Mouse (Mus musculus) left cerebral cortex, adult 18-20 months (tissue): ENCODE results near the gene 4930469K13Rik. TPM values are rescaled to one million over a fixed set of nuclear protein-coding genes. Genes with fewer than 3 reads are reported as not detected.

Source experiments
- DNase-seq, 2 experiments: peaks; one replicate each; pipeline ENCODE4 v3.0.0; 2021 to 2022; ENCODE audit warnings: low spot score in 2 of 2, mixed read lengths in 1 of 2
- total RNA-seq, 2 experiments: library from RNA; stranded (reverse); gene quantifications; 2 replicates each; pipeline ENCODE4 v1.2.3; 2021

4930469K13Rik gene
- total RNA-seq, 2 experiments from 2014 or later: not detected

DNA sequence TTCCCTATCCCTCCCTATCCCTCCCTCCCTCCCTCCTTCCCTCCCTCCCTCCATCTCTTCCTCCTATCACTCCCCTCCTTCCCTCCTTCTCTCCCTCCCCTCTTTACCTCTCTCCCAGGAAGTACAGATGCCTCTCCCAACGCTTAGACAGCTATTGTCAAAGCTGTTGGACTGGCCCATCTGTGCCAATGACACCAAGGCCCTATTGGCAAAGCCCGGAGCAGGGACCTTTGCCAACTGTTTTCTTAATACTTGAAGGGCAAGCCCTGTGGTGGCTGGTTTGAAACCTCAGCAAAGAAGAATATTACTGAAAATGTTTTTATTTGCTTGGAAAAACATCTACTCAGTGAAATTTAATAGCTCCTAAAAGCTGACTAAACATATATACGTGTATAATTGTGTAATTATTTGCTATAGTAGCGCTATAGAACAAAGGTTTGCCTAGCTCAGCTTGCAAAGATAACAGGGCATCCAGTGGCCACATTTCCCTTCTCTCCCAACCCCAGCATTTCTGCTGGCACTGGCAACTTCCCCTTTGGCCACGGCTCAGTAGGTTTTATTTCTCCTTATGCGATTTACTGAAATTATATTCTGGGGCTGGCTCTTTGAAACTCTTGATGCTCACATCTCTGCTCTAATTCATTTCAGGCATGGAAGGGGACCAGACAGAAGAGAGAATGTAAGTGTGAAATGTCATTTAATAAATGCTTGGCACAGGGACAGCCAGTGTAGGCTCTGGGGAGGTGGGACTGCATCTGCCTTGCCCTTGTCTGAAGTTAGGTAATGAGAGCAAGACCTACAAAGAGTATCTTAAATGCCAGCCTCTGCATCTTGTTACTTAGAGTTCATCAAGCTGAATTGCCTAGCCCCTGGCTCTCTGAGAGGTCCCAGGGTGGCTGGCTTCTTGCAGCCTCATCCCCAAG lies 18.6 kb downstream of the 4930469K13Rik start:
- DNase-seq: no peak

DNA sequence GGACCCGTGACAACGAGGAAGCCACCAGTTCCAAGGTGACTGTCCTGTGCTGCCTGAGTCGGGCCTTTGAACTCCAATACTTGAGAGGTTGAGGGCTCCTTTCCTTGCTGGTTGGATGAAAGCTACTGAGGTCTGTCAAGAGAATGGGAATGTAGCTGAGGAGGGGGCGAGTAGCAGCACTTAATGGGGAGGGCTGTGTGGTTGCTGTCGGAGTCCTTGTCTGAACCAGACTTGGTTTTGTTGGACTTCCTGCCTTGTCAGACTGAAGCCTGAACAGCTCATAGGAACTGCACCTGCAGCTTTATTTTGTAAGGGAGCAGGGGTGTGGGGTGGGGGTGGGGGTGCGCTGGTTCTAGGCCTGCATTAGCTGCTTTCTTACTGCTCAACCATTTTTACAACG lies 19.8 kb downstream of the 4930469K13Rik start:
- no peak for DNase-seq

DNA sequence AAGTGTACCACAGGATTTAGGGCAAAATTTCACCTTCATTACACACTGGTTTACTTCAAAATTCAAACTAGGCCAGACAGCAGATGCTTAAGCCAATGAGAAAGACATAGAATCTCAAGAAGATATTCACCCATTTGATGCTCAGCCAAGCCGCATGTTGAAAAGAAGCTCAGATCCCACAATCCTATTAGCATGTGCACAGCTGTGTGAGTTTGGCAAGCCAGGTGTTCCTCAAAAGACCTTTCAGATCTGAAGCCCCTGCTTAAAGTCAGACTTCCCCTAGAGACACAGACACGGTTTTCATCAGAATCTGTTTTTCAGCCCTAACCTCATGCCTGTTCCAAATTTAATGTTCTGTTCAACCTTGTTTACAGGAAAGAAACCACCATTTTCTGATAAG lies 20.5 kb downstream of the 4930469K13Rik start:
- DNase-seq: no peak

DNA sequence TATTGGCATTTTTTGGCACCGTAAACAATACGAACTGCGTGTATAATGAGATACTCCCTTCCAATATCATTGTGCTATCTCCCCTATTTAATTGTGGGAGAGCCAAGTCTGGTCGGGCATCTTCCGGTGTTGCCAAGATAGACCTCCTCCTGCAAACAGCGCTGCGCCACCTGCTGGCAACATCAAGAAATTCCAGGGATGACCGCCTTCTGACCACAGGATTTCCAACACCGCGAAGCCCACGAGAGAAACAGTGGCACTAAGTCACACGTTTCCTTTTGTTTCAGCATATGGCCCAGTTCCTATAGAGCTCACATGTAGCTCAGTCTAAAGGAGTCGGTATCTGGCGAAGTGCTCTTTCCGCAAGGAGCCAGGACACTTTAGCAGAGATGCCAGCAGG lies 24.6 kb downstream of the 4930469K13Rik start:
- DNase-seq: peak; percentile 63 to 74

DNA sequence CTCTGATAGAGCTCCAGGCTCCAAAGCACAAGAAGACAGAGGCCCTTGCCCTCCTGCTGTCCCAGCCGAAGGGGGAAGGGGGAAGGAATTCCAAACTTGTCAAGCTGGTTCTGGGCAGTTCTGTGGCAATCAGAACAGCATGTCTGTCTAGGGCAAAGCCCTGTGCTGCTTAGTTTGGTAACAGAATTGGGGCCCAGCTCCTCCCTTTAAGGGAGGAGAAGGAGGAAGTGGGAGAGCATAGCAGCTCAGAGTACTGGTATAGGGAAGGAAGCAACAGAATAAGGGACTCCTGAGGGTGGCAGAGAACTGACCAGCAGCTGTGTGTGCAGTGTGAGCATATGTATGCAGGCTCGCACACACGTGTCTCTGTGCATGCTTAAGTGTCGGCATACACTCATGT lies 26.0 kb downstream of the 4930469K13Rik start:
- no peak for DNase-seq

DNA sequence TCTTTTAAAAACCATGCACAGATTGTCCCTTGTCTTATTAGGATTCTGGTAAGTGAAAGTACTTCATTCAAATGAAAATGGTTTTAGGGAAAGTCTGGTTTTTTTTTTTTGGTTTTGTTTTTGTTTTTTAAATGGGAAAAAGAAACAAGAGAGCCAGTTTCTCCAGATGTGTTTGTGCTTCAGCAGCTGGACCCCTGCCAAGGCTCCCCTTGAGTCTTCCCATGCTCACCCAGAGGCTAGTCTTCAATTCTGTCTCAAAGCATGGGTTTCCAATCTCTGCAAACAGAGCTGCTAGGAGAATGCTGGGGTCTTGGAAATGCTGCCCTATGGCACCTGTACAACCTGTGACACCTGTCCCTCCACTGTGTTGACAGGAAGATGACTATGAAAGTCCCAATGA lies 27.8 kb downstream of the 4930469K13Rik start:
- no peak for DNase-seq

DNA sequence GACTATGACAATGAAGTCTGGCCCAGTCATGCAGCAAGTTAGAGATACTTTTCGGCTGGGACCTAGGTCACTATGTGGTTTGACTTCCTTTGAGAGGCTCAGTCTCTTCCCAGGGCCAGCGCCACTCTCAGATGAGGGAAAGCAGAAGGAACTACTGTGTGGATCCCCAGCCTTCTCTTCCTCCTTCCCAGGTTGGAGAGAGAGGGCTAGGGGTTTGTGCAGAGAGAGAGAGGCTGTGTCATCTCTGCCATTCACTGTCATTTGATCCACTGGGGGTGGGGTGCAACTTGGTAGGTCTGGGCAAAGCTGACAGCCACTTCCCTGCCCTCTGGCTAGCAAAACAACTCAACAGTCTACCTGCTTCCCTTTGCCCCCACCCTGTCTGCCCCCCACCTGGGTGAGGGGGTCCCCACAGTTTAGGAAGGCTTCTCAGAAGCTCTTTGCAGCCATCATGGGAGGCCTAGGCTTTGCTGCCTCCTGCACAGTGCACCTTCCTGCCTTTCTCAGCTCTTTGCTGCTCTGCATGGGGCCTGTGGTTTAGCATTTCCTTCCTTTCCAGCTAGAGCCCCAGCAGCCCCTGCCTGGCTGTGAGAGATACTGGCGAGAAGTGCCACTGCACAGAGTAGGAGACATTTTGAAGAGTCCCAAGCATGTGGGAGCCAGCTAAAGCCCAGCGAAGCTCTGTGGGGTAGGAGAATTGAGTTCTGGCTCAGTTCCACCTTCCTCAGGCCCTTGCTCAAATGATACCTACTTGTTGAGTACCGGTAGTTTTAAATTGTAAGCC lies 34.5 kb downstream of the 4930469K13Rik start:
- DNase-seq: no peak

DNA sequence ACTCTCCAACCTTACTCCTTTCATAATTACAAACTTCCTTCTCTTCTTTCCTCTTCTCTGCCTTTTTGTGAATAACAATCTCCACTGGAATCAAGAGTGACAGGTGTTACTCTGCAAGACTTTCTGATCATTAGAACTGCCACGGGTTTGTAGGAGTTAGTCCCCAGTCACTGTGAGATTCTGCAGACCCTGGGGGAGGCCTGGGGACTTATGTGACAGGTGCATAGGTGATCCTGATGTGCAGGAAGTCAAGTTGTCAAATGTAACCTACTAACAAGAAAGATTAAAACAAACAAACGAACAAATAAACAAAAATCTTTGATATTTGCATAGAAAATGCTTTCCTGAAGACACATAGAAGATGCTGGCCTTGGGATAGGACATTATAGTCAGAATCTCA lies 35.1 kb downstream of the 4930469K13Rik start:
- no peak for DNase-seq

DNA sequence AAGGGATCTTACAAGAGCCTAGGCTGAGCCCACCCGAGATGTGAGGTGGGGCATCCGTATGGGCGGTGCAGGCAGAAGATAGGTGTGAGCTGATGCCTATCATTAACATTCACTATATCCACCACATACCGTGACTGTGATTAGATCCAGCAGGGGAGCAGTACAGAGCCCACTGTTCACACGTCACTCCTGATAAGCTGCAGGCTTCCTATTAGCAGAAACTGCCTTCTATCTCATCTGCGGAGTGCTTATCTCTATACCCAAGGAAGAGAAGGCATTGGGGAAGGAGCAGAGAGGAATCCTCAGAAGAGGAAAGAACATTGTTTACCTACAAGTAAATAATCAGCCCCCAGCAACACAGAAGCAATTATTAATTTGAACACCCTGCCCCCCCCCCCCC lies 36.6 kb downstream of the 4930469K13Rik start:
- DNase-seq: no peak

DNA sequence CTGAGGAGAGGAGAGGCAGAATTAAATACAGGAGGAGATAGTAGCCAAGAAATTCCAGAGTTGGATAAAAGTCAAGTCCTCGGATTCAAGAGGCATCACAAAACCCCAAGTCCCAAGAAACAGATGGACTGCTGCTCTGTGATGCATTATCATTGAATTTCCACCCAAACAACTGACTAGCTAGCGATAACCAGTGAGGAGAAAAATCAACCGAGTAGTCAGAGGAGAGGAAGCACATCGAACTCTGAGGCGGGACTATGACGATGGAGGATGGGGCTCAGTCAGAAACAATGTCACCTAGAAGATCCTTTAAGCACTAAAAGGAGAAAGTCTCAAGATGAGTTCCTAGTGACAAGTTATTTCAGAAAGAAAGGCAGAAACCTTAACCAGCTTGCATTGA lies 39.4 kb downstream of the 4930469K13Rik start:
- no peak for DNase-seq

DNA sequence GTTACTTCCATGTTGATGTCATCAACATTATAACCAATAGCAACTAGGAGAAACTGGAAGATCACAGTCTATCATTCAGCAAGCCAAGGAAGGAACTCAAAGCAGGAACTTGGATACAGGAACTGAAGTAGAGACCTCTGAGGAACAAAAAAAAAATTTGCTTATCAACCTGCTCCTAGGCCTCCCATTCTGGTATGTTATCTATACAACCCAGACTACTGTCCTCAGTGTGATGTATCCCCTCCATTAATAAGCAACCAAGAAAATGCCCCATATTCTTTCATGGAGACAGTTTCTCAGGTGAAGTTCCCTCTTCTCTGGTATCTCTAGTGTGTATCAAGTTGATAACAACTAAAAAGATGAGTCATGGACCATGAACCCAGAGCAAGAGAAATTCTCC lies 40.0 kb downstream of the 4930469K13Rik start:
- no peak for DNase-seq

DNA sequence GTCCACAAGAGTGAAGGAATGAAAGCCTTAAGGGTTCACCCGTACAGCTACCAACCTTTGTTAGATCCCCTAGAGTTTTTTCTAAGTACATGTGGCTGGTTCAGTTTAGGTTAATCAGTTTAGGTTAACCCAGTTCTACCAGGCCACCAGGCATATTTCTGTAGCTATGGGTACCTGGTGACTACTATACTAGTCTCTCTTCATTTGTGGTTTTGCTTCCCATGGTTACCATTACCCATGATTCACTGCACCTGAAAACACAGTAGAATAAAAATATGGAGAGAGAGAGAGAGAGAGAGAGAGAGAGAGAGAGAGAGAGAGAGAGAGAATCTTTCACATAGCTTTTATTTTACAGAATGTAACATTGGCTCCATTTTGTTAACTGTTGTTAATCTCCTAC lies 41.6 kb downstream of the 4930469K13Rik start:
- no peak for DNase-seq

DNA sequence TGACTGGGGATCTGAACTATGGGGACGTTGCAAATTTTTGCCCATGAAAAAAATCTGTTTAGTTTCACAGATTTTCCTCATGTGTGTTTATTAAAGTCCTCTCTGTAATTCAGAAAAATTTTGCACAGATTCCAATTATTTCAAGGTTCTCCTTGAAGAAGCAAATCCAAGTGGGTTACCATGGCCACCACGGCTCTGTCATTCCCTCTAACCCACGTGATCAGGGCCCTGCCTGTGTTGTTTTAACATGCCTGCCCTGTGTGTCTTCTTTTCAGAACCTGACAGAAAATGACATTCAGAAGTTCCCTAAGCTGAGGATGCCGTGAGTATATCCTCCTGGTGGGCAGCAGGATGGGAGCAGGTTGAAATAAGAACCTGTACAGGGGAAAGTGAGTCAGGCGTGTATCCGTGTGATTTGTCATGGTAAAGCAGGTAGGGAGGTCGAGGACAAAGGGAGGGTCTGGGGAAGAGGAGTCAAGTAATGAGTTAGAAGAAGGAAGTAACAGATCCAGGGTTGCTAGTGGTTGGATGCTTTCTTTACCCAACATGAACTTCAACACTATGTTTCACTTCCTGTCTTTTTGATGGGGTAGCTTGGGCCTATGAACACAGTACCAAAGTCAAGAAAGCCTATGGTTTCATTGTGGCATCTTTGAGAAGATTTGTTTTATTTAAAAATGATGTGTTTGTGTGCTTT lies 44.2 kb downstream of the 4930469K13Rik start:
- DNase-seq: no peak

DNA sequence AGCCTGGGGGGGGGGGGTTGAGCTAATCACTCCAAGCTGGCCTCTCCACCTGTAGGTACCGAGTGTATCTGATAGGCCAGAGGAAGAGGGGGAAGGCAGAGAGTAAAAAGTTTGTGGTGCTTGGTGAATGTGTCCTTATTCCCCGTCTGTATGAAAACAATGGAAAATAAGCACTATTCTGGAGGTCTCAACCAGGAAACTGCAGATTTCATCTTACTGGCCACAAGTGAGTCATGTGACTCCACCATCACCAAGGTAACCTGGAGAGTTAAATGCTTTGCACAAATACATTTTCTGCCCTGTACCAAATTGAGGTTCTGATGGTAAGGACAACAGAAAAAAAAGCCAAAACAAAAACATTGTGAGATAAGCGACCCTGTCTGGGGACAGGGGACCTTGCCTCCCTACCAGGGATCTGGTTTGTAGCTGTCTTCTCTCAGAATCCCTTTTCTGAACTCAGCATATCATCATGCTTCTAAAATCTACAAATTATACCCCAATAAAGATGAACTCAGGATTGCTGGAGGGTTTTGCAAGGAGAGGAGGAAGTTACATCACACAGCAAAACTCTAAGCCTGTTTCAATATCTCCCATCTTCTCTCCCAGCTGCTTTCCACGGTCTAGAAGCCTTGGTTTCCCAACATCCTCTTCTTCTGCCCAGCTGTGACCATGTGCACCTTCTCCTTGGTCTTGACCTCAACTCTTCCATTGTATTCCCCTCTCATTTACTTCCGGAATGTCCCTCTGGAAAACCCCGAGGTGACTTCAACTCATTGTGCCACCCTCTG lies 45.1 kb downstream of the 4930469K13Rik start:
- no peak for DNase-seq

DNA sequence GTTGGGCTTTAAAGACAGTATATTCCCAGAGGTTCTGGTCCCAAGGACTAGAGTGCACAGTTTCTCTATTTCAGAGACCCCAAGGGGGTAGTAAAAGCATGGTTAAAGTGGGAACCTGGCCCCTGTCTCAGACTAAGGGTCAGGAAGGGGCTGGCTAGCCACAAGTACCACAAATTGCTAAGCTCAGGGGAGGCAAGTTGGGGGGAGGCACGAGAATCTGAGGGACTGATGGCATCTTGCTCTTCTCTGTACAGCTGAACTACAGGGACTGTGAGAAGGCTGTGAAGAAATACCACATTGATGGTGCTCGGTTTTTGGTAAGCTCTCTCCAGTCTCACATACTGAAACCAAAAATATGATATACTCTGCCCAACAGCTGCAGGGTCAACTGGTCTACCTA lies 47.7 kb downstream of the 4930469K13Rik start:
- no peak for DNase-seq

DNA sequence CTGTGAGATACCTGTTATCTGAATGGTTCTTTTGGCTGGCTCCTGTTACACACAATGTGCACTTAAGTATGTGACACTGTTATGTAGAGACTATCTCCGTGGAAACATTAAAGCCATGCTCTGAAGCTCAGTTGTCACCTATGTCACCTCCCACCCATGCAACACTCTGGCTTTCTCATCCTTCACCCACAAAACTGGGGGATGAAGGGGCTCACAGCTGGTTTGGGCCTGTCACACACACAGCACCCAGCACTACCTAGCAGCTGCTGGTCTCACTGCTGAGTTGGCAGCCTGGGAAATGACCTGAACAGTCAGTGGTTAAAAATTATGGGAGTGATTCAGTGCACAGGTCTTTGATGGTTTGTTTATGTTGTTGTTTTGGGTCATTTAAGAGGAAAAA lies 48.3 kb downstream of the 4930469K13Rik start:
- no peak for DNase-seq

DNA sequence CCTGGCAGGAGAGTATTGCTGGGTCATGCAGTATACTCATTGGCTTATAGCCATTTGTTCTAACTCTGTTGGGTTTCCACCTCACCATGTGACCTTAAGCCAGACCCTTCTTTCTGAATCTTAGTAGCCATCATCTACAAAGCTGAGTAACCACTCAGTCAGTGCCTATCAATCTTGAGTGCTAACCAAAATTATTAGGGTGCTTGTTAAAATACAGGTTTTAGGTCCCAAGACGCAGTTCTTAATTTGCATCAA lies 49.3 kb downstream of the 4930469K13Rik start:
- no peak for DNase-seq

DNA sequence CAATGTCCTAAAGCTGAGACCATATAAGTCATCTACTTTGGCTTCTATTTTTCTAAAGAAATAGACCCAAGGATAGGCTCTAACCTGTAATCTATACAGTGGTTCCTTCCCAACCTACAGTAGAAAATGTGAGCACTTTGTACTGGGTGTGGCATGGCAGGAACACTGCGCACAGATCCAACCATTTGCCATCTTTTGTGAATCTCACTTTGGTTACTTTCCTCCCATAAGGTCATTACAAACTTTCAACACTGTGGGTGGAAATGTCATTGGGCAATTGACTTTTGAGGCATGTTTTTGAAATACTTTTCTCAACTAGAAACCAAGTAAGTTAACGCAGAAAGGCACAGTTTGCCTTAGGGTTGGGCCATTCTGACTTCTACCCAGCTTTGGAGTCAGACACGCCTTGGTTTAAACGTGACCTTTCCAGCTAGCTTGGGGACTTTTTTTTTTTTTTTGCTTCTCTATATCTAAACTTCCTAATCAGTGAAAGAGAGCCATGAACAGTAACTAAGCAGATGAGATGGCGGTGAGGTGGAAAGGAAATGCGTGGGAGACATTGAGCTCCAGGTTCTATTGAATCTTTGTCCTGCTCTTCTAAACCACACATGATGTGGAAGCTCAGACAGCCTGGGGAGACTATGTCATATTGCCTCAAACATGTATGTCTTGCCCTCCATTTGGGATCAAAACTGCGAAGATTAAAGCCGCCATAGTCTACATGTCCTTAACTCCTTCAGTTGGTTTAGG lies 49.8 kb downstream of the 4930469K13Rik start:
- no peak for DNase-seq

DNA sequence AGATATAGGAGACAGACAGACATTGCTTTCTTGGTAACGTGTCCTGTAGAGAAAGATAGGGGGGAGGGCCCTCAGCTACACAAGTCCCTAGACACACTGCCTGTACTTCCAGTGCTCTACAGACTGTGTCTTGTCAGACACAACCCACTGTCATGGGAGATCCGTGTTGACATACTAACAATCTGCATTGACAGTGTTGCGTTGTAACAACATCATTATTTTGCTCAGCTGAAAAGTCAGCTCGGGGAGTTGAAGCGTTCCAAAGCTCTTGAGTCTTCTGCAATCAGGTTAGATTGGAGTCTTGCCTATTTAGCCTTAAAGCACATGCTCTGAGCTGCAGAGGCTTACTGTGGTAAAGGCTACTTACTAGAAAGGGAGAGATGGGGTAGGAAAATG lies 50.8 kb downstream of the 4930469K13Rik start:
- no peak for DNase-seq

DNA sequence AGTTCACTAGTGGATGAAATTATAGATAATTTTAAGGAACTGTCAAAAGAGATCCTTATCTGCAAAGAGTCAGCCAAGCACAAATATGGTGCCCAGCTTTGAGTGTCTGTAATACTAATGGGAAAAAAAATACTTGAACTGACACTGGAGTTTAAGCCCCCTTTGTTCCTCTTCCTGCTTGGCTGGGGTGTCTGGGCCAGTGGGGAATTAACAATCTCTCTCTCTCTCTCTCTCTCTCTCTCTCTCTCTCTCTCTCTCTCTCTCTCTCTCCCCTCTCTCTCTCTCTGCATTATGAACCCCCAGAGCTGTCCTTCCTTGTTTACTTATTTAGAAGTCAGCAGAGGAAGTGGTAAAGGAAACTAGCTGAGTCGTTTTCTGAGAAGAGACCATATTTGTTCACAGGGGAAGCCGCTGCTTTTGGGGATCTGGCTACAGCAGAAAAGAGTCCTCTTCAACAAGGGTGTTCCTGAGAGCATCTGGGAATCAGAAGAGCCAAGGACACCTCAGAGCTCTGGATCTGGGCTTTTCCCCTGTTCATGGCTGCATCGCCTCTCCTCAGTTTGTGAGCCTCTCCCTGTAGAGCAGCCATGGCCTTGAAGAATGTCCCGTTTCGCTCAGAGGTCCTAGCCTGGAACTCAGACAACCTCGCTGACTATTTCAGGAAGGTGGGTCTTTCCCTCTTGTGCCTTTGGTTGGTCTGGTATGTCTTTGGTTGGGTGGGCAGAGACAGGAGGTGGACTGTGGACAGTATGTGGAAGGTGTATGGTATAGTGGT lies 51.4 kb downstream of the 4930469K13Rik start, which contains the start of gene Lcp2:
TSS of gene Lcp2 (plus strand) at position 154 of the 775 bp plus-strand sequence.
- no peak for DNase-seq
